Mouse (Mus musculus): ENCODE results near the gene Smpd3. TPM values are rescaled to one million over a fixed set of nuclear protein-coding genes. Genes with fewer than 3 reads are reported as not detected.
A peak's percentile ranks its signal among the peaks of the same experiment; 100 is the strongest.

Smpd3 gene
- total RNA-seq, 2 experiments from 2014 or later, result 6.8 to 11.3 TPM

GRCm38 (mm10) chr8:106234567-106235261 is 103.1 kb downstream of the Smpd3 start:
- no peak for DNase-seq (ENCODE audit: low spot score in 2 of 2)

GRCm38 (mm10) chr8:106232751-106233150 is 105.0 kb downstream of the Smpd3 start:
- DNase-seq (ENCODE audit: low spot score in 2 of 2), result no peak

GRCm38 (mm10) chr8:106231536-106231935 is 106.3 kb downstream of the Smpd3 start:
- no peak for DNase-seq (ENCODE audit: low spot score in 2 of 2)

GRCm38 (mm10) chr8:106226589-106226988 is 111.2 kb downstream of the Smpd3 start:
- DNase-seq (ENCODE audit: low spot score in 2 of 2), result peak; percentile 46 to 58

GRCm38 (mm10) chr8:106219620-106220019 is 118.2 kb downstream of the Smpd3 start:
- DNase-seq (ENCODE audit: low spot score in 2 of 2), result no peak

- no peak for DNase-seq (ENCODE audit: low spot score in 2 of 2)
These were observed 123.8 kb downstream of the Smpd3 start for GRCm38 (mm10) chr8:106213959-106214358.

- DNase-seq (ENCODE audit: low spot score in 2 of 2), result no peak
These were observed 126.4 kb downstream of the Smpd3 start for GRCm38 (mm10) chr8:106211421-106211820.

GRCm38 (mm10) chr8:106210821-106211345 is 126.9 kb downstream of the Smpd3 start, which contains the start of the genes Slc7a6os and Prmt7:
TSS of gene Slc7a6os (minus strand) at chr8:106210935.
TSS of gene Prmt7 (plus strand) at chr8:106210936.
- peak; percentile 97 for DNase-seq (ENCODE audit: low spot score in 2 of 2)

- no peak for DNase-seq (ENCODE audit: low spot score in 2 of 2)
These were observed 127.6 kb downstream of the Smpd3 start for GRCm38 (mm10) chr8:106210035-106210731.

Other genes with a start within 250 kb of the Smpd3 start
- 1 to 10 TPM in 1 of 2 experiments, under 1 TPM in 1; 0.61 to 1.5 TPM for gene Esrp2, start 201.0 kb downstream of the Smpd3 start, total RNA-seq (2021)
- 10 to 100 TPM; 19.8 to 28.8 TPM for gene Pla2g15, start 187.6 kb downstream of the Smpd3 start, total RNA-seq (2021)
- gene Slc7a6, start 169.1 kb downstream of the Smpd3 start, total RNA-seq (2021), result 10 to 100 TPM; 21.5 to 28.0 TPM
- 10 to 100 TPM; 24.1 to 25.4 TPM for gene Slc7a6os, start 127.1 kb downstream of the Smpd3 start, total RNA-seq (2021)
- gene Prmt7, start 127.1 kb downstream of the Smpd3 start, total RNA-seq (2021), result 10 to 100 TPM; 22.9 to 26.6 TPM
- 1 to 10 TPM; 4.0 to 5.2 TPM for gene Zfp90, start 77.3 kb upstream of the Smpd3 start, total RNA-seq (2021)
- not detected for gene 6030452D12Rik, start 162.5 kb upstream of the Smpd3 start, total RNA-seq (2021)
- gene Cdh3, start 172.9 kb upstream of the Smpd3 start, total RNA-seq (2021), result under 1 TPM; 0.36 to 0.83 TPM
- 100 to 1,000 TPM; 116 to 132 TPM for gene Gm10073, start 235.5 kb upstream of the Smpd3 start, total RNA-seq (2021)